Mouse (Mus musculus): ENCODE measurements around the gene C1qc. TPM values are rescaled to one million over a fixed set of nuclear protein-coding genes. Genes with fewer than 3 reads are reported as not detected.
A peak's percentile ranks its signal among the peaks of the same experiment; 100 is the strongest.

C1qc gene
- total RNA-seq, 4 experiments from 2014 or later, result 32.7 to 131 (median 67.3) TPM

DNA sequence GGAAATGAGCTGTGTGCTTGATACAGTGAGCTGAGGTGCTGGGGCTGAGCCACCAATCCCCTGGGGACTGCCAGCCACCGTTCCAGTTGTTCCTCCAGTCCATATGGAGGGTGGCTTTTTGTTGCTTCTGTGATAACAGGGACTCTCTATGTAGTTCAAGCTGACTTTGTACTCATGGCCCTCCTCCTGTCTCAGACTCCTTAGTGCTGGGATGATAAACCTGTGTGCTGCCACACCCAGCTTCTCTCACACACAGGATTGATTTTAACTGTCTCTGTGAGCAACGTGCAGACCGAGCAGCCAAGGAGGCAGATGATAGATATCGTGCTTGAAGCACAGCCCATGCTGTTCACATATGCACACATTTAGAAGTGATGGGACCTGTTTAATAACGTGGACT lies 40.7 kb downstream of the C1qc start:
- DNase-seq (ENCODE audit: low spot score in 2 of 2), result no peak

DNA sequence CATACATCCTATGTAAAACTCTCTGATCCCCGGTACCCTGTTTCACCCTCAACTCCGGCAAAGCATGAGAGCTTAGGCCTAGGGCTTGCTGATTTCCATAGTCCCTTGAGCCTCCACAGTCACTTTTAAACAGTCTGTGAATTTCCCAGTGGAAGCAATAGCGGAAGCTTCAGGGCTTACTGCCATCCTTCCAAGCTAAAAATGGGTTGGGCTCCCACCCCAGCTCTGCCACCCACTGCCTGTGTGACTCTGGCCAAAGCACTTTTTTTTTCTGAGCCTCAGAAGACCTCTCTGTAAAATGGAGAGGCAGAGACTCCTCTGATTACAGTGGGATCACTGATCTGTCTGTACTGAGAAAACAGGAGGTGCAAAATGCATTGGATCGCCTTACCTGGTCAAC lies 44.3 kb downstream of the C1qc start:
- no peak for DNase-seq (ENCODE audit: low spot score in 2 of 2)

DNA sequence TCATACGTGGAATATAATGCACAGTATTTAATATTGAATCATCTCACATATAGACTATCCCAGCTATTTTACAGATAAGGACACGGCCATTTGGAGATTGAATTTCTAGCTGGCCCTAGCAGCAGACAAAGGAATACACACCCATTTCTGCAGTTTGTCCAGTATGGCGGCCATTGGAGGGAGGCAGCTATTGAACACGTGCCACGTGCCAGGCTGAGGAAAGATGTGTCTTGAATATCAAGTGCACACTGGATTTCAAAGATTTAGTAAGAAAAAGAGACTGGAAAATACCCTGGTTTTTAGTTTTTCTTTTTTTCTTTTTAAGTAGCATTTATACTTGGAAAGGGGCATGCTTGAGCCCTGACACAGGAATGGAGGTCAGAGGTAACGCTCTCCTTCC lies 45.7 kb downstream of the C1qc start:
- DNase-seq (ENCODE audit: low spot score in 2 of 2), result no peak

DNA sequence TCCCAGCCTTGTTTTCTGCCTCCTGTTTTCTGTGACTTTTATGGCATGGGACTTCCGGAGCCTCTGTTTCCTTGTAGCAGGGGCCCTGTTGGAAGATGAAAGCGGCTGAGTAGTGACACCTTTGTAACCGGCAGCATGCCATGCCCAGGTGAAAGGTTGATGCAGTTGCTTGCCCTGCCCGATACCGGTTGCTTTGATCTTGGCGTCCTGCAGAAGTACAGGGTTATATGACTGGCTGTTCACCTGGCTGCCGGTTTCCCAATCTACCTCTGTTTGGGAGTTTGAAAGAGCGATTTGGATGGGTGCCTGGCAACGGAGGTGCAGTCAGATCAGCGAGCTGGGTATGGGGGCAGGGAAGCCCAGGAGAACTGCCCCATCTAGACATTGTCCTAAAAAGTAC lies 50.1 kb downstream of the C1qc start:
- no peak for DNase-seq (ENCODE audit: low spot score in 2 of 2)

DNA sequence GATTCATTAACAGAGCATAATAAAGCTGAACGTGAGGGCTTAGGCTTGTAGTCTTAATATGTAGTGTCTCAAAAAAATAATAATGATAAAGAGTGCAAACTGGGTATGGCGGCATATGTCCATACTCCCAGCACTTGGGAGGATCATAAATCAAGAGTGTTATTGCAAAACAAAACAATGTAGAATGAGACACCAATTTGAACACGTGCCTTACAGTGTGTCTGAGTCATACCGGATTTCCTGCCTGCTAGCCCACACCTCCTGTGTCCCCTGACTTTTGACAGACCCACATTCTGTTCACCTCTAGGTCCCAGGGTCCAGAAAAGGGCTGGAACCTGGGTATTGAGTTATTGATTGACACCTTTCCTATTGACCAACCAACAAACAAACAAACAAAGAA lies 50.8 kb downstream of the C1qc start:
- no peak for DNase-seq (ENCODE audit: low spot score in 2 of 2)

DNA sequence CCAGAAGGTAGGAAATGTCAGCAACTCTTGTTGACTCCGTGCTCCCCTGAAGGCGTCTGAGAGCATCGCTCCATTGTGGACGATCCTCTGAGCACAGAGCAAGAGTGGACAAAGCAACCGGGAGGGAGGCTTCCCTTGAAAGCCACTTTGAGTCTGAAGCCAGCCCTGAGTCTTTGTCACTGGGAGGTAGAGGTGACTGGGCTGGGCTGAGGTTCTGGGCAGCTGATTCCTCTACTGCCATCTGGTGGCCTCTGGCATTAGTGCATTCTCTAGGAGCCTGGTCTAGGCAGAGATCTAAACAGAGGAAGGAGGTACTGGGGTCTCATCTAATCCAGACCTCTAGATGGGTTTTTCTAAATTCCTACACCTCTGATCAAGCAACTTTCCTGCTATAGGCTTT lies 51.8 kb downstream of the C1qc start:
- DNase-seq (ENCODE audit: low spot score in 2 of 2), result peak in 1 of 2 experiments; percentile 66

Other genes with a start within 250 kb of the C1qc start
- 10 to 100 TPM; 13.2 to 15.0 (median 14.0) TPM for gene Ephb2, start 57.1 kb downstream of the C1qc start, total RNA-seq (2022)
- gene C1qb, start 6.9 kb downstream of the C1qc start, total RNA-seq (2022), result 100 to 1,000 TPM in 2 of 4 experiments, 10 to 100 TPM in 2; 51.2 to 165 (median 86.4) TPM
- 100 to 1,000 TPM in 2 of 4 experiments, 10 to 100 TPM in 2; 39.2 to 176 (median 85.0) TPM for gene C1qa, start 5.7 kb upstream of the C1qc start, total RNA-seq (2022)
- gene Epha8, start 63.8 kb upstream of the C1qc start, total RNA-seq (2022), result 10 to 100 TPM in 1 of 4 experiments, 1 to 10 TPM in 3; 5.9 to 10.5 (median 7.6) TPM
- 1 to 10 TPM; 8.3 to 9.8 (median 8.4) TPM for gene Zbtb40, start 155.7 kb upstream of the C1qc start, total RNA-seq (2022)